ENCODE assay signal across 13 mouse cellular contexts in genomic region chr16:35914301-35914700, GRCm38 (mm10).
"Had no signal": no experiment of that assay in that cellular context is flagged by ENCODE, and none has a peak within 500 bp of the region (broad histone marks: within the 10 kb centered on the region; RNA-seq: fewer than 3 reads in every experiment).

No protein-coding gene starts in this region.

- H3K27me3 ChIP-seq: limb, embryonic 13.5 days; midbrain, embryonic 12.5 days; neural tube, embryonic 13.5 days; stomach, embryonic 15.5 days had no signal

- H3K4me1 ChIP-seq: midbrain, embryonic 12.5 days; neural tube, embryonic 13.5 days; stomach, embryonic 15.5 days had no signal

- H3K4me2 ChIP-seq: limb, embryonic 13.5 days; midbrain, embryonic 12.5 days; neural tube, embryonic 13.5 days; stomach, embryonic 15.5 days had no signal

- ATAC-seq: midbrain, embryonic 16.5 days had no signal

- H3K9me3 ChIP-seq: limb, embryonic 13.5 days; neural tube, embryonic 13.5 days; stomach, embryonic 15.5 days had no signal

- DNase-seq: left cerebral cortex, postnatal 4 days; lung, adult 18-20 months; retina, postnatal 1 day; right cerebral cortex, postnatal 4 days; spleen, adult 18-20 months; thymus, postnatal 4 days had no signal

- H3K36me3 ChIP-seq: limb, embryonic 13.5 days; midbrain, embryonic 12.5 days; neural tube, embryonic 13.5 days; stomach, embryonic 15.5 days had no signal

- H3K27ac ChIP-seq: layer of hippocampus, adult 2 months; limb, embryonic 13.5 days; liver, embryonic 14.5 days; midbrain, embryonic 12.5 days; neural tube, embryonic 13.5 days; stomach, embryonic 15.5 days had no signal

- H3K4me3 ChIP-seq: layer of hippocampus, adult 2 months; limb, embryonic 13.5 days; midbrain, embryonic 12.5 days; neural tube, embryonic 13.5 days; stomach, embryonic 15.5 days had no signal

- H3K9ac ChIP-seq: limb, embryonic 13.5 days; liver, embryonic 14.5 days; midbrain, embryonic 12.5 days; neural tube, embryonic 13.5 days; stomach, embryonic 15.5 days had no signal
